ENCODE assay signal across 25 mouse cellular contexts in genomic region chr1:37187050-37187449, GRCm38 (mm10). TPM values are rescaled to one million over a fixed set of nuclear protein-coding genes. Genes with fewer than 3 reads are reported as not detected.
"Had no signal": no experiment of that assay in that cellular context is flagged by ENCODE, and none has a peak within 500 bp of the region (broad histone marks: within the 10 kb centered on the region; RNA-seq: fewer than 3 reads in every experiment).

No protein-coding gene starts in this region.

- ATAC-seq: lung, postnatal 0 days; midbrain, embryonic 13.5 days; midbrain, embryonic 16.5 days had no signal

- H3K36me3 ChIP-seq: liver, embryonic 13.5 days; midbrain, embryonic 10.5 days; midbrain, embryonic 13.5 days; neural tube, embryonic 13.5 days; stomach, embryonic 15.5 days had no signal

- H3K4me3 ChIP-seq: layer of hippocampus, adult 2 months; liver, embryonic 13.5 days; megakaryocyte, embryonic 14.5 days; midbrain, embryonic 10.5 days; midbrain, embryonic 13.5 days; myocyte; neural tube, embryonic 13.5 days; stomach, embryonic 15.5 days had no signal

- DNase-seq: kidney, adult 8-10 months; kidney, postnatal 25 days; layer of hippocampus, adult 9-11 months; liver, embryonic 13.5 days; lung, embryonic 14.5 days; retina, postnatal 1 day; right cerebral cortex, postnatal 25 days; spleen, adult 18-20 months; thymus, postnatal 36 days had no signal

- H3K27ac ChIP-seq: layer of hippocampus, adult 2 months; liver, embryonic 13.5 days; midbrain, embryonic 10.5 days; midbrain, embryonic 13.5 days; neural tube, embryonic 13.5 days; stomach, embryonic 15.5 days had no signal

- H3K4me1 ChIP-seq: liver, embryonic 13.5 days; megakaryocyte, embryonic 14.5 days; neural tube, embryonic 13.5 days; stomach, embryonic 15.5 days had no signal

- H3K27me3 ChIP-seq: liver, embryonic 13.5 days; midbrain, embryonic 13.5 days; neural tube, embryonic 13.5 days; stomach, embryonic 15.5 days had no signal

- H3K9ac ChIP-seq: liver, embryonic 13.5 days; lung, embryonic 14.5 days; midbrain, embryonic 13.5 days; neural tube, embryonic 13.5 days; stomach, embryonic 15.5 days had no signal

- H3K9me3 ChIP-seq: liver, embryonic 13.5 days; midbrain, embryonic 10.5 days; midbrain, embryonic 13.5 days; neural tube, embryonic 13.5 days; stomach, embryonic 15.5 days had no signal

- H3K4me2 ChIP-seq: liver, embryonic 13.5 days; lung, embryonic 14.5 days; midbrain, embryonic 13.5 days; neural tube, embryonic 13.5 days; stomach, embryonic 15.5 days had no signal

RNA-seq across cellular contexts. Expression of gene Cnga3, which starts 27.2 kb away (rescaled TPM):
- total RNA-seq: left cerebral cortex, postnatal 25 days; liver, adult 2 months; monocyte, adult 5-6 weeks; neutrophil, adult 5-6 weeks had no signal
- polyA plus RNA-seq: limb, embryonic 11.5 days; liver, adult 2 months; liver, embryonic 13.5 days; liver, embryonic 16.5 days; lung, embryonic 14.5 days; lung, postnatal 0 days; midbrain, embryonic 10.5 days; myocyte; neural tube, embryonic 13.5 days; urinary bladder, adult 2 months had no signal
